Mouse (Mus musculus) mouse trophoblast stem cell (cell line): Measurements from ENCODE around the gene St8sia2.

Experiments
- in situ Hi-C, 2 experiments: fragments of 300-500 bp; cut with MseI, MboI; formaldehyde crosslinking; loops; 2 replicates in 1 of 2; 3 replicates in 1 of 2; pipeline ENCODE4 v1.15.1; 2025

Gene St8sia2

GRCm38 (mm10) chr7:73890466-73890865 is 123.0 kb downstream of the St8sia2 start:
- in situ Hi-C loops = no loop called here
